Mouse (Mus musculus): Measurements from ENCODE around the gene Nr5a1. TPM values are rescaled to one million over a fixed set of nuclear protein-coding genes. Genes with fewer than 3 reads are reported as not detected.

The Nr5a1 gene
- polyA plus RNA-seq, 1 experiment from 2014 or later: 0.28 TPM

DNA sequence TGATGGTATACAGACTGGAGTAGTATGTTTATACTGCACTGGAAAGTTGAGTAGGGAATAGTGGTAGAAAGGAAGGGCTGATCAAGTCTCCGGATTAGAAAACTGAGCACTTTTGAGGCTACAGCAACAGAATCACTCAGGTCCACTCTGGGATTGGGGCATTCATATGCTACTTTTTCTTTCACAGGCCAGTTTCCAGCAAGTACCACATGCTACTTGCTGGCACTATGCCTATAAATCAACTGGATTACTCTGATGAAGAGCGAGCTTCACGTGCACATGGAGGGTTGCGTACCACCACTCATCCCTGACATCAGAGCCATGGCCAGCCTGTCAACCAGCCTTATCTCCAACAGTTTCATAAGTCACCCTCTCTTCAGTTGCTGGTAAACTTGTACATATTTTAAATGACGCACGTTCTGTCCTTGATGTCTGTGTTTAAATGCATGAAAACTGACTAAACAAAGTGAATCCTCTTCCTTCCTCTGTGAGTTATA is 16.0 kb upstream of the Nr5a1 start:
- H3K27me3 ChIP-seq (ENCODE audit: control insufficient read depth, insufficient read depth, low read length): no peaks in the 10 kb centered on the region
- 84% methylated on average over 6 of the region's 6 CpGs for WGBS
- H3K9ac ChIP-seq (ENCODE audit: low read length): no peak overlapping the region
- no peaks in the 10 kb centered on the region for H3K9me3 ChIP-seq (ENCODE audit: control insufficient read depth, low read length)
- no peak overlapping the region for H3K4me2 ChIP-seq (replicated peaks; ENCODE audit: low read depth)
- H3K27ac ChIP-seq (replicated peaks): no peak overlapping the region
- H3K36me3 ChIP-seq (ENCODE audit: control insufficient read depth, insufficient read depth, low read length): no peaks in the 10 kb centered on the region
- DNase-seq (ENCODE audit: low spot score) (no peak), ATAC-seq (ENCODE audit: low FRiP score, low TSS enrichment) (no peak)
- no peak overlapping the region for H3K4me3 ChIP-seq (ENCODE audit: low read depth, low read length)
- H3K4me1 ChIP-seq (replicated peaks; ENCODE audit: control insufficient read depth, insufficient read depth): no peaks in the 10 kb centered on the region
- no peak for TF ChIP-seq CTCF (IDR thresholded peaks at IDR 0.05; ENCODE audit: low read depth)
- no peak for TF ChIP-seq EP300 (optimal IDR thresholded peaks at IDR 0.05)

- Histone ChIP-seq H3K27ac (replicated peaks) (no peak overlapping the region), H3K9me3 (ENCODE audit: control insufficient read depth, low read length) (no peaks in the 10 kb centered on the region), H3K4me3 (ENCODE audit: low read depth, low read length) (no peak overlapping the region), H3K9ac (ENCODE audit: low read length) (no peak overlapping the region), H3K4me2 (replicated peaks; ENCODE audit: low read depth) (no peak overlapping the region), H3K27me3 (ENCODE audit: control insufficient read depth, insufficient read depth, low read length) (no peaks in the 10 kb centered on the region), H3K4me1 (replicated peaks; ENCODE audit: control insufficient read depth, insufficient read depth) (no peaks in the 10 kb centered on the region), H3K36me3 (ENCODE audit: control insufficient read depth, insufficient read depth, low read length) (no peaks in the 10 kb centered on the region)
- TF ChIP-seq CTCF (IDR thresholded peaks at IDR 0.05; ENCODE audit: low read depth) (no peak), EP300 (optimal IDR thresholded peaks at IDR 0.05) (no peak)
- 47% methylated on average over 3 of the region's 3 CpGs for WGBS
- DNase-seq (ENCODE audit: low spot score) (peak; percentile 28), ATAC-seq (ENCODE audit: low FRiP score, low TSS enrichment) (peak; percentile 51; the same call in 1 of the 2 replicates)
Observed at GRCm38 (mm10) chr2:38725427-38725826, 11.1 kb upstream of the Nr5a1 start.

- TF ChIP-seq CTCF (IDR thresholded peaks at IDR 0.05; ENCODE audit: low read depth) (no peak), EP300 (optimal IDR thresholded peaks at IDR 0.05) (no peak)
- Histone ChIP-seq H3K27me3 (ENCODE audit: control insufficient read depth, insufficient read depth, low read length) (no peaks in the 10 kb centered on the region), H3K4me2 (replicated peaks; ENCODE audit: low read depth) (no peak overlapping the region), H3K27ac (replicated peaks) (no peak overlapping the region), H3K9me3 (ENCODE audit: control insufficient read depth, low read length) (no peaks in the 10 kb centered on the region), H3K4me3 (ENCODE audit: low read depth, low read length) (no peak overlapping the region), H3K9ac (ENCODE audit: low read length) (no peak overlapping the region), H3K36me3 (ENCODE audit: control insufficient read depth, insufficient read depth, low read length) (no peaks in the 10 kb centered on the region), H3K4me1 (replicated peaks; ENCODE audit: control insufficient read depth, insufficient read depth) (no peaks in the 10 kb centered on the region)
- DNase-seq (ENCODE audit: low spot score) (no peak), ATAC-seq (ENCODE audit: low FRiP score, low TSS enrichment) (no peak)
- 79% methylated on average over 4 of the region's 4 CpGs for WGBS
Observed at GRCm38 (mm10) chr2:38723378-38723777, 9.0 kb upstream of the Nr5a1 start.

- no peak for DNase-seq (ENCODE audit: low spot score)
- TF ChIP-seq CTCF (IDR thresholded peaks at IDR 0.05; ENCODE audit: low read depth): no peak
- TF ChIP-seq EP300 (optimal IDR thresholded peaks at IDR 0.05): no peak
- no peak for ATAC-seq (ENCODE audit: low FRiP score, low TSS enrichment)
- H3K36me3 ChIP-seq (ENCODE audit: control insufficient read depth, insufficient read depth, low read length): no peaks in the 10 kb centered on the region
- 55% methylated on average over 4 of the region's 4 CpGs for WGBS
- no peak overlapping the region for H3K9ac ChIP-seq (ENCODE audit: low read length)
- no peak overlapping the region for H3K27ac ChIP-seq (replicated peaks)
- H3K4me3 ChIP-seq (ENCODE audit: low read depth, low read length): no peak overlapping the region
- no peaks in the 10 kb centered on the region for H3K27me3 ChIP-seq (ENCODE audit: control insufficient read depth, insufficient read depth, low read length)
- no peaks in the 10 kb centered on the region for H3K4me1 ChIP-seq (replicated peaks; ENCODE audit: control insufficient read depth, insufficient read depth)
- no peaks in the 10 kb centered on the region for H3K9me3 ChIP-seq (ENCODE audit: control insufficient read depth, low read length)
- no peak overlapping the region for H3K4me2 ChIP-seq (replicated peaks; ENCODE audit: low read depth)
Observed at GRCm38 (mm10) chr2:38722076-38722475, 7.7 kb upstream of the Nr5a1 start.

DNA sequence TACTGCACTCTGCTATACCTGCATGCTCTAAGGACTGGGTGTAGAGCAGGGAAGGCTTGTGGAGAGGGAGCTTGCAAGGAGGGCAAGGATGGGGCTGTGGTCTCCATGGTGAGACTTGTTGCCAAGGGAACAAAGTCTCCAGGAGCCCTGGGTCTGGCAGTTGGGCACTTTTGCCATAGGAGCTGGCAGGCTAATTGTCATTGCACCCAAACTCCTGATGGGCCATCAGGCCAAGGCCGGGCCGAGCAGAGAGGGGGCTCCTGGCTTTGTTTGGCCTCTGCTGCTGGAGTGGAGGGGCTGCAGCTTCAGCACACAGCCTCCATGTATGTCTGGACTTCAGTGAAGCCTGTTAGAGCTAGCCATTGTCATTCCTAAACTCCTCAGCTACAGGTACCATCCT is 6.3 kb upstream of the Nr5a1 start:
- DNase-seq (ENCODE audit: low spot score) (no peak), ATAC-seq (ENCODE audit: low FRiP score, low TSS enrichment) (no peak)
- no peaks in the 10 kb centered on the region for H3K36me3 ChIP-seq (ENCODE audit: control insufficient read depth, insufficient read depth, low read length)
- H3K9me3 ChIP-seq (ENCODE audit: control insufficient read depth, low read length): no peaks in the 10 kb centered on the region
- H3K4me2 ChIP-seq (replicated peaks; ENCODE audit: low read depth): no peak overlapping the region
- no peak overlapping the region for H3K9ac ChIP-seq (ENCODE audit: low read length)
- no peaks in the 10 kb centered on the region for H3K27me3 ChIP-seq (ENCODE audit: control insufficient read depth, insufficient read depth, low read length)
- H3K4me1 ChIP-seq (replicated peaks; ENCODE audit: control insufficient read depth, insufficient read depth): no peaks in the 10 kb centered on the region
- H3K4me3 ChIP-seq (ENCODE audit: low read depth, low read length): no peak overlapping the region
- TF ChIP-seq EP300 (optimal IDR thresholded peaks at IDR 0.05): no peak
- TF ChIP-seq CTCF (IDR thresholded peaks at IDR 0.05; ENCODE audit: low read depth): no peak
- no peak overlapping the region for H3K27ac ChIP-seq (replicated peaks)
- WGBS: 87% methylated on average over 2 of the region's 2 CpGs

- TF ChIP-seq EP300 (optimal IDR thresholded peaks at IDR 0.05) (no peak), CTCF (IDR thresholded peaks at IDR 0.05; ENCODE audit: low read depth) (no peak)
- Histone ChIP-seq H3K36me3 (ENCODE audit: control insufficient read depth, insufficient read depth, low read length) (no peaks in the 10 kb centered on the region), H3K27me3 (ENCODE audit: control insufficient read depth, insufficient read depth, low read length) (no peaks in the 10 kb centered on the region), H3K4me1 (replicated peaks; ENCODE audit: control insufficient read depth, insufficient read depth) (no peaks in the 10 kb centered on the region), H3K4me3 (ENCODE audit: low read depth, low read length) (no peak overlapping the region), H3K4me2 (replicated peaks; ENCODE audit: low read depth) (no peak overlapping the region), H3K27ac (replicated peaks) (no peak overlapping the region), H3K9ac (ENCODE audit: low read length) (no peak overlapping the region), H3K9me3 (ENCODE audit: control insufficient read depth, low read length) (no peaks in the 10 kb centered on the region)
- no peak for ATAC-seq (ENCODE audit: low FRiP score, low TSS enrichment)
- DNase-seq (ENCODE audit: low spot score): no peak
- WGBS: 60% methylated on average over 6 of the region's 6 CpGs
Observed at GRCm38 (mm10) chr2:38719354-38719753, 5.0 kb upstream of the Nr5a1 start.

Data from stomach, postnatal 0 days (tissue).